Mouse (Mus musculus) MEL (cell line): ENCODE data around the gene Muc13. TPM values are rescaled to one million over a fixed set of nuclear protein-coding genes. Genes with fewer than 3 reads are reported as not detected.

Source experiments
- DNase-seq: peaks from one replicate; pipeline ENCODE4 v3.0.0; 2011; ENCODE audit warnings: low read depth, low spot score
- H3K27ac ChIP-seq: 2 replicates; pipeline ENCODE4 v1.5.1; 2012; ENCODE audit warnings: low read depth, mild to moderate bottlenecking, control low read depth, low read length, moderate library complexity; ENCODE audit not compliant: control insufficient read depth
- H3K27me3 ChIP-seq, 2 experiments: fragments of 150-350 bp in 1 of 2; sonication (generic) in 1 of 2; 2 replicates each; pipeline ENCODE4 v1.6.1; 2012; ENCODE audit warnings: low read length in 2 of 2, mild to moderate bottlenecking in 2 of 2, improper control_type of control experiment in 1 of 2, moderate library complexity in 1 of 2; ENCODE audit not compliant: insufficient read depth in 2 of 2, control insufficient read depth in 1 of 2
- H3K36me3 ChIP-seq, 2 experiments: 2 replicates each; pipeline ENCODE4 v1.6.1; 2012 to 2014; ENCODE audit warnings: low read length in 2 of 2, improper control_type of control experiment in 1 of 2, inconsistent platforms in 1 of 2, mild to moderate bottlenecking in 1 of 2; ENCODE audit not compliant: insufficient read depth in 2 of 2, control insufficient read depth in 1 of 2
- H3K4me1 ChIP-seq, 2 experiments: fragments of 150-350 bp in 1 of 2; sonication (generic) in 1 of 2; 2 replicates each; pipeline ENCODE4 v1.6.1; 2012; ENCODE audit warnings: low read length in 2 of 2, improper control_type of control experiment in 1 of 2, mild to moderate bottlenecking in 1 of 2; ENCODE audit not compliant: insufficient read depth in 2 of 2, control insufficient read depth in 1 of 2
- H3K4me3 ChIP-seq, 2 experiments: fragments of 150-350 bp in 1 of 2; sonication (generic) in 1 of 2; 2 replicates each; pipeline ENCODE4 v1.5.1; 2012; ENCODE audit warnings: low read depth in 2 of 2, low read length in 2 of 2, mild to moderate bottlenecking in 2 of 2, moderate library complexity in 2 of 2, control low read depth in 1 of 2, improper control_type of control experiment in 1 of 2; ENCODE audit not compliant: control insufficient read depth in 1 of 2, insufficient read depth in 1 of 2
- H3K79me2 ChIP-seq: 2 replicates; pipeline ENCODE4 v1.6.1; 2012; ENCODE audit warnings: mild to moderate bottlenecking, low read length, moderate library complexity; ENCODE audit not compliant: control insufficient read depth, poor library complexity, insufficient read depth
- H3K9ac ChIP-seq: 2 replicates; pipeline ENCODE4 v1.6.1; 2012; ENCODE audit warnings: low read depth, mild to moderate bottlenecking, control low read depth, low read length, moderate library complexity; ENCODE audit not compliant: control insufficient read depth, poor library complexity, severe bottlenecking
- H3K9me3 ChIP-seq: fragments of 150-350 bp; sonication (generic); replicated peaks from 2 replicates; pipeline ENCODE4 v1.6.1; 2012; ENCODE audit warnings: mild to moderate bottlenecking, low read length, improper control_type of control experiment, moderate library complexity; ENCODE audit not compliant: insufficient read depth
- CHD1 ChIP-seq: IDR thresholded peaks from 2 replicates; pipeline ENCODE4 v1.6.1; 2012; ENCODE audit warnings: low read depth, mild to moderate bottlenecking, inconsistent platforms, low read length, improper control_type of control experiment
- CTCF ChIP-seq, 3 experiments: IDR thresholded peaks in 2 of 3; conservative IDR thresholded peaks in 1 of 3; 2 replicates each; pipeline ENCODE4 v1.5.1; 2011 to 2012; ENCODE audit warnings: low read length in 3 of 3, low read depth in 2 of 3, mild to moderate bottlenecking in 2 of 3, improper control_type of control experiment in 1 of 3, inconsistent platforms in 1 of 3, mixed read lengths in 1 of 3, moderate library complexity in 1 of 3; ENCODE audit not compliant: control insufficient read depth in 1 of 3, insufficient read depth in 1 of 3, poor library complexity in 1 of 3, severe bottlenecking in 1 of 3
- E2F4 ChIP-seq: IDR thresholded peaks from 2 replicates; pipeline ENCODE4 v1.6.1; 2011; ENCODE audit warnings: low read depth, low read length, improper control_type of control experiment, borderline replicate concordance
- ELF1 ChIP-seq: IDR thresholded peaks from 2 replicates; pipeline ENCODE4 v1.6.1; 2014; ENCODE audit warnings: low read depth, mild to moderate bottlenecking, inconsistent platforms, low read length, improper control_type of control experiment, moderate library complexity
- EP300 ChIP-seq, 2 experiments: IDR thresholded peaks; 2 replicates each; pipeline ENCODE4 v1.6.1; 2011; ENCODE audit warnings: improper control_type of control experiment in 2 of 2, low read length in 2 of 2, low read depth in 1 of 2, mild to moderate bottlenecking in 1 of 2
- ETS1 ChIP-seq: IDR thresholded peaks from 2 replicates; pipeline ENCODE4 v1.6.1; 2012; ENCODE audit warnings: low read depth, mild to moderate bottlenecking, inconsistent platforms, low read length, improper control_type of control experiment, moderate library complexity
- GATA1 ChIP-seq: IDR thresholded peaks from 2 replicates; pipeline ENCODE4 v1.6.1; 2011; ENCODE audit warnings: low read depth, low read length, improper control_type of control experiment
- HCFC1 ChIP-seq: IDR thresholded peaks from 2 replicates; pipeline ENCODE4 v1.6.1; 2012; ENCODE audit warnings: low read depth, mild to moderate bottlenecking, inconsistent platforms, low read length, improper control_type of control experiment, moderate library complexity
- KAT2A ChIP-seq: conservative IDR thresholded peaks from 2 replicates; pipeline ENCODE4 v1.6.1; 2012; ENCODE audit warnings: low read depth, low read length, improper control_type of control experiment, inconsistent platforms
- MAFK ChIP-seq: IDR thresholded peaks from 2 replicates; pipeline ENCODE4 v1.6.1; 2011; ENCODE audit warnings: low read depth, mild to moderate bottlenecking, low read length, improper control_type of control experiment, borderline replicate concordance
- MAX ChIP-seq: IDR thresholded peaks from 2 replicates; pipeline ENCODE4 v1.6.1; 2011; ENCODE audit warnings: low read length, improper control_type of control experiment
- MAZ ChIP-seq: IDR thresholded peaks from 2 replicates; pipeline ENCODE4 v1.6.1; 2012; ENCODE audit warnings: low read depth, mild to moderate bottlenecking, inconsistent platforms, low read length, improper control_type of control experiment
- MEF2A ChIP-seq: IDR thresholded peaks from 2 replicates; pipeline ENCODE4 v1.6.1; 2014; ENCODE audit warnings: low read depth, mild to moderate bottlenecking, inconsistent platforms, low read length, improper control_type of control experiment; ENCODE audit not compliant: poor library complexity, insufficient replicate concordance, severe bottlenecking; ENCODE audit errors: extremely low read depth
- MXI1 ChIP-seq: IDR thresholded peaks from 2 replicates; pipeline ENCODE4 v1.6.1; 2011; ENCODE audit warnings: mild to moderate bottlenecking, low read depth, low read length, improper control_type of control experiment
- POLR2A ChIP-seq, 2 experiments: IDR thresholded peaks; 2 replicates each; pipeline ENCODE4 v1.6.1; 2011 to 2012; ENCODE audit warnings: low read length in 2 of 2, mild to moderate bottlenecking in 2 of 2, control low read depth in 1 of 2, improper control_type of control experiment in 1 of 2, low read depth in 1 of 2, moderate library complexity in 1 of 2; ENCODE audit not compliant: control insufficient read depth in 1 of 2, insufficient read depth in 1 of 2, poor library complexity in 1 of 2
- SIN3A ChIP-seq: IDR thresholded peaks from 2 replicates; pipeline ENCODE4 v1.6.1; 2012; ENCODE audit warnings: low read length, improper control_type of control experiment, inconsistent platforms
- TBP ChIP-seq: IDR thresholded peaks from 2 replicates; pipeline ENCODE4 v1.8.0; 2011; ENCODE audit warnings: low read depth, low read length, improper control_type of control experiment
- ZC3H11A ChIP-seq: IDR thresholded peaks from 2 replicates; pipeline ENCODE4 v1.6.1; 2012; ENCODE audit warnings: low read depth, mild to moderate bottlenecking, inconsistent platforms, low read length, improper control_type of control experiment
- ZKSCAN1 ChIP-seq: IDR thresholded peaks from 2 replicates; pipeline ENCODE4 v1.6.1; 2012; ENCODE audit warnings: low read depth, mild to moderate bottlenecking, inconsistent platforms, low read length, improper control_type of control experiment, moderate library complexity
- ZMIZ1 ChIP-seq: IDR thresholded peaks from 2 replicates; pipeline ENCODE4 v1.6.1; 2012; ENCODE audit warnings: low read depth, mild to moderate bottlenecking, inconsistent platforms, low read length, improper control_type of control experiment, moderate library complexity
- polyA plus RNA-seq, 2 experiments: library from polyadenylated mRNA; stranded (reverse) in 1 of 2; unstranded in 1 of 2; fragments of >175 nt in 1 of 2; fragments of >200 nt in 1 of 2; gene quantifications; 2 replicates each; pipeline versions ENCODE4 v1.2.1 to v1.2.4; 2012; ENCODE audit warnings: low replicate concordance in 2 of 2, low read depth in 1 of 2; ENCODE audit not compliant: insufficient read length in 2 of 2, insufficient read depth in 1 of 2, missing spikeins in 1 of 2
- total RNA-seq: library from RNA; depleted of rRNA; stranded (reverse); fragments of 300-350 nt; gene quantifications from 2 replicates; pipeline ENCODE4 v1.2.3, GENCODE M21; 2012

Gene Muc13
- total and polyA plus RNA-seq, 3 experiments: 59.5 to 129 TPM; not detected in 1

- Histone ChIP-seq H3K9ac (no peak within 1 kb of the TSS), H3K79me2 (no peaks in the 10 kb centered on the region), H3K27ac (no peak within 1 kb of the TSS), H3K27me3 (no peaks in the 10 kb centered on the region; a peak in 1 of 4 replicates), H3K36me3 (no peaks in the 10 kb centered on the region), H3K4me3 (no peak within 1 kb of the TSS), H3K4me1 (no peaks in the 10 kb centered on the region), H3K9me3 (no peaks in the 10 kb centered on the region)
- DNase-seq: no peak
- no peak for TF ChIP-seq POLR2A (IDR thresholded peaks at IDR 0.05; ENCODE audit: control insufficient read depth in 1 of 2, insufficient read depth in 1 of 2, low read depth in 1 of 2, low read length in 2 of 2, poor library complexity in 1 of 2)
- TF ChIP-seq HCFC1: no peak
- no peak for TF ChIP-seq CTCF (IDR thresholded peaks at IDR 0.05 in 2 of 3, conservative IDR thresholded peaks at IDR 0.05 in 1 of 3; ENCODE audit: control insufficient read depth in 1 of 3, insufficient read depth in 1 of 3, low read depth in 2 of 3, low read length in 3 of 3, poor library complexity in 1 of 3, severe bottlenecking in 1 of 3)
- TF ChIP-seq ELF1: no peak
- no peak for TF ChIP-seq ZKSCAN1
- no peak for TF ChIP-seq TBP
- TF ChIP-seq CHD1: no peak
- no peak for TF ChIP-seq ETS1
- no peak for TF ChIP-seq SIN3A
- TF ChIP-seq MAFK: no peak
- TF ChIP-seq MXI1: no peak
- TF ChIP-seq KAT2A: no peak
- no peak for TF ChIP-seq EP300 (IDR thresholded peaks at IDR 0.05; ENCODE audit: low read depth in 1 of 2, low read length in 2 of 2)
- no peak for TF ChIP-seq MAZ
- no peak for TF ChIP-seq MEF2A
- TF ChIP-seq ZMIZ1: no peak
Observed at GRCm38 (mm10) chr16:33829301-33829831, 35.5 kb downstream of the Muc13 start, which contains the start of gene Itgb5. TSS of gene Itgb5 (plus strand) at chr16:33829665.

GRCm38 (mm10) chr16:33829842-33830511 lies 36.1 kb downstream of the Muc13 start:
- no peak overlapping the region for H3K4me3 ChIP-seq
- H3K9ac ChIP-seq: no peak overlapping the region
- no peaks in the 10 kb centered on the region for H3K79me2 ChIP-seq
- no peaks in the 10 kb centered on the region for H3K9me3 ChIP-seq
- no peak for TF ChIP-seq ZC3H11A
- no peak for TF ChIP-seq MAZ
- TF ChIP-seq GATA1: no peak
- TF ChIP-seq EP300 (IDR thresholded peaks at IDR 0.05; ENCODE audit: low read depth in 1 of 2, low read length in 2 of 2): no peak
- TF ChIP-seq TBP: no peak
- no peak for TF ChIP-seq E2F4
- no peak for TF ChIP-seq MAX
- TF ChIP-seq MEF2A: no peak
- no peak for TF ChIP-seq POLR2A (IDR thresholded peaks at IDR 0.05; ENCODE audit: control insufficient read depth in 1 of 2, insufficient read depth in 1 of 2, low read depth in 1 of 2, low read length in 2 of 2, poor library complexity in 1 of 2)
- TF ChIP-seq ETS1: no peak
- TF ChIP-seq CHD1: no peak
- no peaks in the 10 kb centered on the region; a peak in 1 of 4 replicates for H3K27me3 ChIP-seq
- no peaks in the 10 kb centered on the region for H3K36me3 ChIP-seq
- no peak for DNase-seq
- no peak overlapping the region for H3K27ac ChIP-seq
- no peaks in the 10 kb centered on the region for H3K4me1 ChIP-seq
